Mouse (Mus musculus) thymus, postnatal 14 days (tissue): ENCODE data around the gene Gtf3c1.
"Not testable (repeated sequence)": the region's sequence is repeated elsewhere in the genome, so short reads cannot be mapped to it uniquely, and the experiment has no call there.

Source experiments
- DNase-seq: peaks from one replicate; pipeline ENCODE4 v3.0.0; 2021

Gene Gtf3c1

GRCm38 (mm10) chr7:125707593-125708022 is at the start of gene Gtf3c1, which contains the start of gene D430042O09Rik:
Gene Gtf3c1 (minus strand): TSS chr7:125707780.
Gene D430042O09Rik (plus strand): TSS chr7:125707888.
- peak; percentile 100 for DNase-seq

- no peak for DNase-seq
Observed at GRCm38 (mm10) chr7:125756806-125757205, 49.2 kb upstream of the Gtf3c1 start.

- no peak for DNase-seq
Observed at GRCm38 (mm10) chr7:125753326-125753715, 45.7 kb upstream of the Gtf3c1 start.

DNA sequence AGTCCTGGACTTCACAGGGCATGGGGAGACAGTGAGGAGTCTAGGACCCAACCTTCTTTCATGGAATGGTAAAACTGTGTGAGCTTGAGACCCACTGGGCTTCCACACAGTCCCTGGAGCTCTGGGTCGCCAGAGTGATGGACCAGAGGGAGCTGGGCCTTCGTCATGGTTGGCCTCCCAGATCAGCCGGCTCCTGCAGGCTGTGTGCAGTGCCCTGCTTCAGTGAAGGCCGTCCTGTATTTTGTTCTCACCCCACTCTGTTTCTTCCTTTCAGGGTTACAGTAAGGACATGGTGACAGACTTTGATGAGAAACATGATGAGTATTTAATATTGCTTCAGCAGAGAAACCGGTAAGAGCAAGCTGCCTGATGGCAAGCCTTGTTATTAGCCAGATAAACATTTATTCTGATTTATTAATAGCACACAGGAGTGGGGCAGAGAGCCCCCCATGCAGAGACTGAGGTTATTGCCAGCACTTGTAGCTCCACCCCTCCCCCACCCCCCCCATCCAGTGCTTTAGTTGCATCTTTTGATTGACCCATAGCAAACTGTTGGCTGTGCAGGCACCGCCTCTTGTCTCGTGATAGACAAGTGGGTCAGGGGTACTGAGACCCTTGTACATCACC is 45.2 kb upstream of the Gtf3c1 start:
- no peak for DNase-seq

- DNase-seq: no peak
Observed at GRCm38 (mm10) chr7:125748186-125748585, 40.6 kb upstream of the Gtf3c1 start.

DNA sequence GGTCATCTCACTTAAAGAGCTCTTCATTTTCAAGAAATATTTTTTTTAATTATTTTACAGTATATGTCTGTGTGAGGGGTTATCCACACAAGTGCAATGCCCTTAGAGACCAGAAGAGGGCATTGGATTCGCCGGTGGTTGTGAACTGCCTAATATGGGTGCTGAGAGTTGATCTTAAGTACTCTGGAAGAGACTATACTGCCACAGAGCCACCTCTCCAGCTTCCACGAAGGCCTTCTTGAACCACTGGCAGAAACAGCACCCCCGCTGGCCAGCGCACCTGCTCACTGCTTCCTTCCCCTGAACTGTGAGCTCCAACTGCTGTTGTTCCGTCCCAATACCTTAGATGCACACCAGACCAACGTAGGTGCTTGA is 39.7 kb upstream of the Gtf3c1 start:
- peak; percentile 11 for DNase-seq

- DNase-seq: no peak
Observed at GRCm38 (mm10) chr7:125746621-125747315, 39.2 kb upstream of the Gtf3c1 start.

GRCm38 (mm10) chr7:125744774-125745173 is 37.2 kb upstream of the Gtf3c1 start:
- DNase-seq: no peak

GRCm38 (mm10) chr7:125741271-125741703 is 33.7 kb upstream of the Gtf3c1 start:
- DNase-seq: no peak

- DNase-seq: no peak
Observed at GRCm38 (mm10) chr7:125740521-125740920, 32.9 kb upstream of the Gtf3c1 start.

GRCm38 (mm10) chr7:125736366-125737015 is 28.9 kb upstream of the Gtf3c1 start:
- DNase-seq: no peak

- no peak for DNase-seq
Observed at GRCm38 (mm10) chr7:125733791-125734190, 26.2 kb upstream of the Gtf3c1 start.

- DNase-seq: no peak
Observed at GRCm38 (mm10) chr7:125731679-125732078, 24.1 kb upstream of the Gtf3c1 start.

DNA sequence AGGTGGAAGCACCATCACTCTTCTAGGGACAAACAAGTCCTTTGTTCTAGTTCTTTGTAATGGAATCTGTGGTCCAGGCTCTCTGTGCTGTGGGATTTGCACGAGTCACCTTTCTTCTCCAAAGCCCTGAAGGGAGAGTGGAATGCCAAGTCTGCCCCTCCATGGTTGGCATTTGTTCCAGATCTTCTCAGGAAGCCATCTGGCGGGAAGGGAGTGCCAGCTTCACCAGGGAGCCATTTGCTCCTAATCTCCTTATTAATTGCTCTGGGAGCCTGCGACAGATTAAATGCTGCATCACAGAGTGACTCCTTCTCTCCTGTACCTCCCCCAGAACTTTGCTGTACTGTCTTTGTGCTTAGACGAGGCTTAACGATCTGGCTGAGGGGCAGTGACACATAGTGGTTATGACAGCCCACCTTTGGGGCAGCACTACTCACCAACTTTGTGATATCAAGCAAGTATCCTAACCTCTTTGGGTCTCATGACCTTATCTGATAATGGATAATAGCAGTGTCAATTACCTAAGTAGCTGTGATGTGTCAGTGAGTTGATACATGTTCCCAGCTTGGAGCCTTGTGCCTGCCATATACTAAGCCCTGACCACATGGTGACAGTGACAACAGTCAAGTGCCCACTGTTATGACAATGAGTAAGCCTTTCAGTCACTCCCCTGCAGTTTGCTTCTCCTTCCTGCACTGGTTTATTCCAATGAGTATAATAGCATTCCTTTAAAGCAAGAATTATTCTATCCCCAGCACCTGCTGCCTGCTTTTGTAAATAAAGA is 15.8 kb upstream of the Gtf3c1 start:
- no peak for DNase-seq

DNA sequence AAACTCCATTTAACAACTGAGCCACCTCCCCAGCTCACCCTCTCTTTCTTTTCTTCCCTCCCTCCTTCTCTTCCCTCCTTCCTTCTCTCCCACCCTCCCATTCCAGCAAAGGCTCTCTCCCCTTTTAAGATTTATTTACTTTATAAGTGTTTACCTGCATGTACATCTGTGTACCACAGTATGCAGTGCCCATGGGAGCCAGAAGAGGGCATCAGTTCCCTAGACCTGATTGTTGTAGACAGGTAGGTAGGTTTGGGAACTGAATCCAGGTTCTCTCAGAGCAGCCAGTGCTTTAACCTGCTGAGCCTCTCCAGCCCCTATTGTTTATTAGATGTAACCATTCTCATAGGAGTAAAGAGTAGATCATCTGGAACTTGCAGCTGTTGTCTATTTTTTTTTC is 14.5 kb upstream of the Gtf3c1 start:
- peak; percentile 31 for DNase-seq

DNA sequence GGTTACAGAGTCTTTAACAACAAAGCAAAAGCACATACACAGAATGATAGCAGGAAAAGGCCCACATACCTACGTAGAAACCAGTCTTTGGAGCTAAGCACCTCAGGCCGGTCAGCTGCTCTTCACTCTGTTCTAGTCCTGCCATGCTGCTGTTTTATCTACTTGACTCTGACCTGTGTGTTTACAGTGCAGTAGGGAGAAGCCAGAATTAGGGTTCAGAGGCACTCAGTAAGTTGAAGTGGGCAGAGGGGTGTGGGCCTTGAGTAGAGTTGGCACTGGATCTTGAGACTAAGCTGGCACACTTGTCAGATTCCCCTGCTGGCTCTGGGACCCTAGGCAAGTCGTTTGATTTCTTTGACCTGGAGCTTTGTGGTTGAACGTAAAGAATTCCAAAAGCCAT is 13.5 kb upstream of the Gtf3c1 start:
- no peak for DNase-seq

GRCm38 (mm10) chr7:125720370-125720769 is 12.8 kb upstream of the Gtf3c1 start:
- no peak for DNase-seq

GRCm38 (mm10) chr7:125717612-125718011 is 10.0 kb upstream of the Gtf3c1 start:
- no peak for DNase-seq

DNA sequence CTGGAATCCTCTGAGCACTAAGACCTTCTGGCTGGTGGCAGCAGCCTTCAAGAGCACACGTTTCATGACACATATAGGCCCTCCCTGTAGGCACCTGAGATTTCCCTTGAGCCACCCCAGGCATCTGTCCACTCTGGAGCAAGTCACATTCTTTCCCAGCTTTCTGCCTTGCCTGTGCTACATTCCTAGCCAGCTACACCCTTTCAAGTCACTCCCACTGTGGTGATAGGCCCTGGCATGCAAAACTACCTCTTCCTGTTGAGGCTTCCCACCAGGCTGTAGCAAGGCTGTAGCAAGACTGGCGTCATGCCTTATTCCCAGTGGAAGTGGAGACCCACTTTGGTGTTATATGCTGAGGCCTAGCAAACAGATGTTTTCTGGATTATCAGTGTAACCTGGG is 9.1 kb upstream of the Gtf3c1 start:
- DNase-seq: no peak

- no peak for DNase-seq
Observed at GRCm38 (mm10) chr7:125714803-125715202, 7.2 kb upstream of the Gtf3c1 start.

DNA sequence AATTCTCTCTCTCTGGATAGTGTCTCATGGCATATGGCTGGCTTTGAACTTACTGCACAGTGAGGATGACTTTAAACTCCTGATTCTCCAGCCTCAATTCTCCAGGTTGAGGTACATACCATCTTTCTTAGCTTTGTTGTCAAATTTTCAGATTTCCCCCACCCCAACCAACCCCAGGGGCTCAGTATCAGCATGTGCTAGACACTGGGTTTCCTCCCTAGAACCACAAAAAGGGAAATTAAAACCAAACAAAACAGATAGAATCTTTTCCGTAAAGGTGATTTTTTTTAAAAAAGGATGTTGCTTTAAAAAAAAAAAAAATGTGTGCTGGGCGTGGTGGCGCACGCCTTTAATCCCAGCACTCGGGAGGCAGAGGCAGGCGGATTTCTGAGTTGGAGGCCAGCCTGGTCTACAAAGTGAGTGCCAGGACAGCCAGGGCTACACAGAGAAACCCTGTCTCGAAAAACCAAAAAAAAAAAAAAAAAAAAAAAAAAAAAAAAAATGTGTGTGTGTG is 6.0 kb upstream of the Gtf3c1 start:
- not testable (repeated sequence) for DNase-seq

GRCm38 (mm10) chr7:125708100-125708499 is 520 bp upstream of the Gtf3c1 start:
- DNase-seq: no peak

GRCm38 (mm10) chr7:125707186-125707585 is 394 bp downstream of the Gtf3c1 start:
- peak; percentile 83 for DNase-seq
